Mouse (Mus musculus): Measurements from ENCODE around the gene Tbcb. TPM values are rescaled to one million over a fixed set of nuclear protein-coding genes. Genes with fewer than 3 reads are reported as not detected.
"Not testable (repeated sequence)": the region's sequence is repeated elsewhere in the genome, so short reads cannot be mapped to it uniquely, and the experiment has no call there.

Gene Tbcb
- polyA plus RNA-seq, 1 experiment = 136 TPM

DNA sequence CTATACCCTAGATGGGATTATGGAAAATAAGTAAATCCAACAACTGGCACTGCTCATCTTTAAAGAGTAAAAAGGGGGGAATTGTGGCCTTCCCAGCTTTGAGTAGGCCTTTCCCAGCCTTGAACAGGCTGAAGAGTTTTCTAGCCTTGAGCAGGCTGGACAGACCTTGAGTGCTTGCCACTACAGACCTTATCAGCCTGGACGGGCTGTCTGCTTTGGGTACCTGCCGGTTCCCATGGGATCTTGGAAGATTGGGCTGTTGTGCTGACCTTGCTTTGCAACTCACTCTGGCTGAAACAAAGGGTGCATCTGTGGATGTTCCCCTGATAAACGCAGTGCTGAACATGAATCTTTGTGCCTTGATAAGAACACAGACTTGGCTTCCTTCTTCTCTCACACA lies 18.2 kb downstream of the Tbcb start:
- Histone ChIP-seq H3K27ac (ENCODE audit: insufficient read depth, low read length) (no peak overlapping the region), H3K4me3 (ENCODE audit: insufficient read depth, low read length) (no peak overlapping the region), H3K4me1 (ENCODE audit: control insufficient read depth, insufficient read depth, low read length) (no peaks in the 10 kb centered on the region)
- TF ChIP-seq CTCF (IDR thresholded peaks at IDR 0.05; ENCODE audit: extremely low read depth, insufficient read depth, low read length) = no peak

GRCm38 (mm10) chr7:30211025-30211424 lies 21.0 kb downstream of the Tbcb start:
- no peak overlapping the region for H3K27ac ChIP-seq (ENCODE audit: insufficient read depth, low read length)
- TF ChIP-seq POLR2A (IDR thresholded peaks at IDR 0.05; ENCODE audit: extremely low read depth, insufficient read depth, low read length) (no peak), CTCF (IDR thresholded peaks at IDR 0.05; ENCODE audit: extremely low read depth, insufficient read depth, low read length) (no peak)
- H3K4me1 ChIP-seq (ENCODE audit: control insufficient read depth, insufficient read depth, low read length) = no peaks in the 10 kb centered on the region
- H3K4me3 ChIP-seq (ENCODE audit: insufficient read depth, low read length) = no peak overlapping the region

DNA sequence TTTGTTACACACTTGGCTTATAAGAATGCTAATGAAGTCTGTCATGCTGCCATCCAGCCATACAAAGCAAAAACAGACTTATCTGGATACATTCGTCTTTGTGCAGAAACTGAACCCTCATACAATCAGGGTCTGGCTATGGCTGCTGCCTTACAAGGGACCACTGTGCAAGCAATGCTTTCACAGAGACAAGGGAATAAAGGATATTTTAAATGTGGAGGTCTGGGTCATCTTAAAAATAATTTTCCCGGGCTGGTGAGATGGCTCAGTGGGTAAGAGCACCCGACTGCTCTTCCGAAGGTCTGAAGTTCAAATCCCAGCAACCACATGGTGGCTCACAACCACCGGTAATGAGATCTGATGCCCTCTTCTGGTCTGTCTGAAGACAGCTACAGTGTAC lies 25.7 kb downstream of the Tbcb start:
- H3K4me3 ChIP-seq (ENCODE audit: insufficient read depth, low read length); H3K27ac ChIP-seq (ENCODE audit: insufficient read depth, low read length); H3K4me1 ChIP-seq (ENCODE audit: control insufficient read depth, insufficient read depth, low read length): not testable (repeated sequence)

GRCm38 (mm10) chr7:30205383-30205782 lies 26.7 kb downstream of the Tbcb start:
- Histone ChIP-seq H3K27ac (ENCODE audit: insufficient read depth, low read length) (no peak overlapping the region), H3K4me1 (ENCODE audit: control insufficient read depth, insufficient read depth, low read length) (no peaks in the 10 kb centered on the region), H3K4me3 (ENCODE audit: insufficient read depth, low read length) (no peak overlapping the region)
- TF ChIP-seq CTCF (IDR thresholded peaks at IDR 0.05; ENCODE audit: extremely low read depth, insufficient read depth, low read length) (peak; percentile 74), POLR2A (IDR thresholded peaks at IDR 0.05; ENCODE audit: extremely low read depth, insufficient read depth, low read length) (no peak)

GRCm38 (mm10) chr7:30204380-30204779 lies 27.7 kb downstream of the Tbcb start:
- TF ChIP-seq POLR2A (IDR thresholded peaks at IDR 0.05; ENCODE audit: extremely low read depth, insufficient read depth, low read length) (no peak), CTCF (IDR thresholded peaks at IDR 0.05; ENCODE audit: extremely low read depth, insufficient read depth, low read length) (no peak)
- no peak overlapping the region for H3K4me3 ChIP-seq (ENCODE audit: insufficient read depth, low read length)
- H3K4me1 ChIP-seq (ENCODE audit: control insufficient read depth, insufficient read depth, low read length) = no peaks in the 10 kb centered on the region
- H3K27ac ChIP-seq (ENCODE audit: insufficient read depth, low read length) = no peak overlapping the region

- no peaks in the 10 kb centered on the region for H3K4me1 ChIP-seq (ENCODE audit: control insufficient read depth, insufficient read depth, low read length)
- H3K27ac ChIP-seq (ENCODE audit: insufficient read depth, low read length) = no peak overlapping the region
- H3K4me3 ChIP-seq (ENCODE audit: insufficient read depth, low read length) = no peak overlapping the region
- TF ChIP-seq CTCF (IDR thresholded peaks at IDR 0.05; ENCODE audit: extremely low read depth, insufficient read depth, low read length) = no peak
- no peak for TF ChIP-seq POLR2A (IDR thresholded peaks at IDR 0.05; ENCODE audit: extremely low read depth, insufficient read depth, low read length)
These were observed 29.0 kb downstream of the Tbcb start for GRCm38 (mm10) chr7:30202895-30203690.

- not testable (repeated sequence) for H3K4me3 ChIP-seq (ENCODE audit: insufficient read depth, low read length); H3K4me1 ChIP-seq (ENCODE audit: control insufficient read depth, insufficient read depth, low read length); H3K27ac ChIP-seq (ENCODE audit: insufficient read depth, low read length)
These were observed 31.4 kb downstream of the Tbcb start for GRCm38 (mm10) chr7:30200661-30201060.

- Histone ChIP-seq H3K4me3 (ENCODE audit: insufficient read depth, low read length) (no peak overlapping the region), H3K4me1 (ENCODE audit: control insufficient read depth, insufficient read depth, low read length) (no peaks in the 10 kb centered on the region), H3K27ac (ENCODE audit: insufficient read depth, low read length) (no peak overlapping the region)
- TF ChIP-seq POLR2A (IDR thresholded peaks at IDR 0.05; ENCODE audit: extremely low read depth, insufficient read depth, low read length) = no peak
- TF ChIP-seq CTCF (IDR thresholded peaks at IDR 0.05; ENCODE audit: extremely low read depth, insufficient read depth, low read length) = no peak
These were observed 31.9 kb downstream of the Tbcb start for GRCm38 (mm10) chr7:30200200-30200599.

GRCm38 (mm10) chr7:30199498-30200139 lies 32.5 kb downstream of the Tbcb start:
- TF ChIP-seq POLR2A (IDR thresholded peaks at IDR 0.05; ENCODE audit: extremely low read depth, insufficient read depth, low read length) = no peak
- TF ChIP-seq CTCF (IDR thresholded peaks at IDR 0.05; ENCODE audit: extremely low read depth, insufficient read depth, low read length) = no peak
- no peak overlapping the region for H3K27ac ChIP-seq (ENCODE audit: insufficient read depth, low read length)
- no peaks in the 10 kb centered on the region for H3K4me1 ChIP-seq (ENCODE audit: control insufficient read depth, insufficient read depth, low read length)
- no peak overlapping the region for H3K4me3 ChIP-seq (ENCODE audit: insufficient read depth, low read length)

DNA sequence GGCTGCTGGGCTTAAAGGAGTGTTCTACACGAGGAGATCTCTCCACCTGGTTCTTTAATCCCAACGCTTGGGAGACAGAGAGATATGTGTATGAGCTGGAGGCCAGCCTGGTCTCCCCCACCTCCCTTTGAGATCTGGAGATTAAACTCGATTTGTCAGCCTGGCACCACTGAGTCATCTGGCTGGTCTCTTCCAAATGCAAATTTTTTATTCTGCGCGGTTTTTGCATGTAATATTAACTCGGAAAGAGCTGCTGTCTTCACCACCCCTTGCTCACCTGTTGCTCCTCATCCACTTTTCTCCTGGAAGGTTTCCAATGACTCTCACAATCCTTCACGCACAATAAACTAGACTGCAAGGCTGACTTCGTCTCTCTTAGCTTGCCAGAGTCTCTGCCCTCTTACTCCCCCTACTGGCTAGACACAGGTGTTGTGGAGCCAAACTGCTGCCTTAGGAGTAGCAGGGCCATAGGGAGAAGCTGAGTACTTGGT lies 33.5 kb downstream of the Tbcb start, which contains the start of gene Capns1:
TSS of gene Capns1 (minus strand) at position 331 of the 491 bp plus-strand sequence.
- H3K4me3 ChIP-seq (ENCODE audit: insufficient read depth, low read length) = no peak within 1 kb of the TSS; the same call in 1 of the 2 replicates
- TF ChIP-seq POLR2A (IDR thresholded peaks at IDR 0.05; ENCODE audit: extremely low read depth, insufficient read depth, low read length) (no peak), CTCF (IDR thresholded peaks at IDR 0.05; ENCODE audit: extremely low read depth, insufficient read depth, low read length) (peak; percentile 91)
- H3K4me1 ChIP-seq (ENCODE audit: control insufficient read depth, insufficient read depth, low read length) = no peaks in the 10 kb centered on the region
- no peak within 1 kb of the TSS for H3K27ac ChIP-seq (ENCODE audit: insufficient read depth, low read length)
